Mouse (Mus musculus): ENCODE data around the gene Pxylp1. TPM values are rescaled to one million over a fixed set of nuclear protein-coding genes. Genes with fewer than 3 reads are reported as not detected.

The Pxylp1 gene
- total RNA-seq, 1 experiment from 2014 or later = 21.7 TPM

DNA sequence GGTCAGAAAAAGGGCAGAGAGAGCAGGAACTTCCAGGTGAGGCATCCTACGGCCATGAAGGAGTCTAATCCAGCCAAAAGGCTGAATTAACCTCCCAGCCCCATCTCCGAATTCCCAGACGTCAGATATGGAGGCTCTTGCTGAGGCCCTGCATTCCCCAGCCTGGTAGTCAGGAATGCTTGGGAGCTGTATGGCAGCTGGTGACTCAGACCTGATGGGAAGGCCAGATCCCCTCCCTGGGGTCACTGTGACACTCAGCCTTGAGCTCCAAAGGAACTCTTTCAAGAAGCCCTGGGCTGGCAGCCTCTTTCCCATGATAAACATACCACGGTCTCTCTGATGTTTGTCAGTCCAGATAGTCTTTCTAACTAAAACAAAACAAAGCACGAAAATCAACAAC lies 109.2 kb downstream of the Pxylp1 start:
- ATAC-seq (replicated peaks; ENCODE audit: low read depth, poor library complexity, severe bottlenecking) = no peak

DNA sequence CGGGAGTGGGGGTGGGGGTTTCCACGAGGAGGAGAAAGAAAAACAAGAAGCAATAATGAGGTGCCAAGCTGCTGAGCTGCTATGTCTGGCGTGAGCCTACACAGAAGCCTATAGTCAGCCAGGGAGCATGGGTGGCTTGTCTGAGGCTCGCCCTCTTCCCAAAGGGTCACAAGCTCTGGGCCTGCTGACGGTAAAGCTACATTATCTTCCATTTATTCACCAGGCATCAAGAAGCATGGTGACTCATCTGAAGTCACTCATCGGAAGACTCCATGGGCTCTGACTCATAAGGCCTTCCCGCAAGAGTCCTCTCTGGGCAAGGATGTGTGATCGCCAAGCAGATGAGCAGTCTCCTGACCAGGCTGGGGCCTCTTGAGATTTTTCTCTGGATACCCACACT lies 110.4 kb downstream of the Pxylp1 start:
- ATAC-seq (replicated peaks; ENCODE audit: low read depth, poor library complexity, severe bottlenecking) = no peak

Other genes starting within 250 kb of the Pxylp1 start
- 25.8 and 41.8 TPM in 2 replicates for gene Zbtb38, start 139.8 kb downstream of the Pxylp1 start, total RNA-seq (2017)
- gene Spsb4, start 126.2 kb upstream of the Pxylp1 start, total RNA-seq (2017) = 0.78 and 2.0 TPM in 2 replicates
- gene Slc25a36, start 218.5 kb upstream of the Pxylp1 start, total RNA-seq (2017) = 69.7 and 71.9 TPM in 2 replicates